Mouse (Mus musculus) hindbrain, embryonic 14.5 days (tissue): Measurements from ENCODE around the gene Klk1b8. TPM values are rescaled to one million over a fixed set of nuclear protein-coding genes. Genes with fewer than 3 reads are reported as not detected.
"Not testable (repeated sequence)": the region's sequence is repeated elsewhere in the genome, so short reads cannot be mapped to it uniquely, and the experiment has no call there.

Source experiments
- ATAC-seq: fragments of 200-750 bp; cut with Nextera tagmentation; 2 replicates; pipeline ENCODE4 v1.8.0; 2017; ENCODE audit warnings: moderate number of reproducible peaks, mild to moderate bottlenecking, moderate TSS enrichment, moderate library complexity; ENCODE audit not compliant: low FRiP score
- DNase-seq: peaks from one replicate; pipeline ENCODE4 v3.0.0-alpha.2; 2015; ENCODE audit warnings: low spot score
- H3K27ac ChIP-seq: fragments of 300-500 bp; sonication (generic); 2 replicates; pipeline ENCODE4 v1.5.1; 2014; ENCODE audit warnings: mild to moderate bottlenecking, moderate library complexity
- H3K27me3 ChIP-seq: fragments of 300-500 bp; sonication (generic); 2 replicates; pipeline ENCODE4 v1.6.1; 2014; ENCODE audit warnings: mild to moderate bottlenecking, low read length, mixed read lengths; ENCODE audit not compliant: control insufficient read depth, insufficient read depth
- H3K36me3 ChIP-seq: fragments of 300-500 bp; sonication (generic); replicated peaks from 2 replicates; pipeline ENCODE4 v1.6.1; 2014; ENCODE audit not compliant: control insufficient read depth, insufficient read depth
- H3K4me1 ChIP-seq: fragments of 300-500 bp; sonication (generic); replicated peaks from 2 replicates; pipeline ENCODE4 v1.6.1; 2014; ENCODE audit warnings: antibody characterized with exemption, low read length, mixed read lengths; ENCODE audit not compliant: control insufficient read depth, insufficient read depth
- H3K4me2 ChIP-seq: fragments of 300-500 bp; sonication (generic); replicated peaks from 2 replicates; pipeline ENCODE4 v1.6.1; 2014; ENCODE audit warnings: mild to moderate bottlenecking, moderate library complexity
- H3K4me3 ChIP-seq: fragments of 300-500 bp; sonication (generic); replicated peaks from 2 replicates; pipeline ENCODE4 v1.5.1; 2014; ENCODE audit warnings: mild to moderate bottlenecking, low read length
- H3K9ac ChIP-seq: fragments of 300-500 bp; sonication (generic); 2 replicates; pipeline ENCODE4 v1.6.1; 2014
- H3K9me3 ChIP-seq: fragments of 300-500 bp; sonication (generic); 2 replicates; pipeline ENCODE4 v1.6.1; 2016; ENCODE audit warnings: low read length; ENCODE audit not compliant: control insufficient read depth
- WGBS: fragments of 180-500 bp; shearing (Covaris S2); extraction: QIAGEN DNeasy Blood & Tissue Kit; methylation state at CpG from one replicate; pipeline ENCODE4 v1.1.7; 2014; 5-methylcytosine and 5-hydroxymethylcytosine counted together
- polyA plus RNA-seq: library from polyadenylated mRNA; unstranded; fragments of >200 nt; fragmentation: Nextera tagmentation; extraction: Ambion mirVana; gene quantifications from 2 replicates; pipeline ENCODE4 v1.2.1, GENCODE M21; 2014

Gene Klk1b8
- polyA plus RNA-seq, 1 experiment from 2014 or later: not detected

- no peaks in the 10 kb centered on the region for H3K36me3 ChIP-seq
- no peak overlapping the region for H3K4me2 ChIP-seq
- DNase-seq (no peak), ATAC-seq (no peak)
- no peaks in the 10 kb centered on the region for H3K27me3 ChIP-seq
- no peak overlapping the region for H3K4me3 ChIP-seq
- H3K27ac ChIP-seq: no peak overlapping the region
- H3K9me3 ChIP-seq: no peaks in the 10 kb centered on the region
- H3K4me1 ChIP-seq: no peaks in the 10 kb centered on the region
- WGBS: 89% methylated on average over 2 of the region's 2 CpGs
- no peak overlapping the region for H3K9ac ChIP-seq
These were observed 17.1 kb downstream of the Klk1b8 start for GRCm38 (mm10) chr7:43967612-43968011.

- 88% methylated on average over 1 of the region's 1 CpGs for WGBS
- not testable (repeated sequence) for ATAC-seq
These were observed 25.3 kb downstream of the Klk1b8 start, which contains the start of gene Klk1b9 for GRCm38 (mm10) chr7:43975761-43976160. Klk1b9 (plus strand) TSS chr7:43976061.

GRCm38 (mm10) chr7:43985657-43986056 is 35.2 kb downstream of the Klk1b8 start:
- Histone ChIP-seq H3K27ac (no peak overlapping the region), H3K9ac (no peak overlapping the region)

More at GRCm38 (mm10) chr7:43975761-43976160, 25.3 kb downstream of the Klk1b8 start, which contains the start of gene Klk1b9:
- not testable (repeated sequence) for H3K36me3 ChIP-seq, H3K27ac ChIP-seq, H3K4me3 ChIP-seq, H3K27me3 ChIP-seq, H3K4me1 ChIP-seq, DNase-seq, H3K9me3 ChIP-seq, H3K4me2 ChIP-seq, H3K9ac ChIP-seq

GRCm38 (mm10) chr7:43994821-43995220 is 44.4 kb downstream of the Klk1b8 start:
- not testable (repeated sequence) for ATAC-seq, H3K36me3 ChIP-seq, H3K27ac ChIP-seq, DNase-seq, H3K9me3 ChIP-seq, H3K27me3 ChIP-seq, H3K4me3 ChIP-seq, H3K9ac ChIP-seq, H3K4me1 ChIP-seq, H3K4me2 ChIP-seq
- WGBS: 74% methylated on average over 1 of the region's 1 CpGs

More at GRCm38 (mm10) chr7:43985657-43986056, 35.2 kb downstream of the Klk1b8 start:
- Histone ChIP-seq H3K36me3 (no peaks in the 10 kb centered on the region), H3K27me3 (no peaks in the 10 kb centered on the region), H3K4me3 (no peak overlapping the region), H3K4me1 (no peaks in the 10 kb centered on the region), H3K9me3 (no peaks in the 10 kb centered on the region), H3K4me2 (no peak overlapping the region)
- DNase-seq (no peak), ATAC-seq (no peak)

- H3K36me3 ChIP-seq, H3K27ac ChIP-seq, H3K4me1 ChIP-seq, H3K4me2 ChIP-seq, ATAC-seq, DNase-seq, H3K9me3 ChIP-seq, H3K9ac ChIP-seq, H3K4me3 ChIP-seq, H3K27me3 ChIP-seq: not testable (repeated sequence)
- 90% methylated on average over 4 of the region's 4 CpGs for WGBS
These were observed 45.1 kb downstream of the Klk1b8 start, which contains the start of gene Klk1b11 for GRCm38 (mm10) chr7:43995577-43995976. Klk1b11 (plus strand) TSS chr7:43995877.

Other genes with a start within 250 kb of the Klk1b8 start
- gene Klk13, start 238.1 kb upstream of the Klk1b8 start, polyA plus RNA-seq: not detected in 2 replicates
- gene Klk12, start 181.8 kb upstream of the Klk1b8 start, polyA plus RNA-seq: not detected in 2 replicates
- not detected in 2 replicates for gene Klk11, start 176.1 kb upstream of the Klk1b8 start, polyA plus RNA-seq
- not detected in 2 replicates for gene Klk10, start 169.6 kb upstream of the Klk1b8 start, polyA plus RNA-seq
- not detected in 2 replicates for gene Klk9, start 158.8 kb upstream of the Klk1b8 start, polyA plus RNA-seq
- 12.1 and 12.5 TPM in 2 replicates for gene Klk8, start 153.1 kb upstream of the Klk1b8 start, polyA plus RNA-seq
- not detected in 2 replicates for gene Klk7, start 139.4 kb upstream of the Klk1b8 start, polyA plus RNA-seq
- not detected in 2 replicates for gene Klk6, start 126.2 kb upstream of the Klk1b8 start, polyA plus RNA-seq
- gene Klk5, start 108.7 kb upstream of the Klk1b8 start, polyA plus RNA-seq: not detected in 2 replicates
- 3.0 and 4.5 TPM in 2 replicates for gene Klk4, start 69.5 kb upstream of the Klk1b8 start, polyA plus RNA-seq
- gene Klk15, start 16.9 kb upstream of the Klk1b8 start, polyA plus RNA-seq: not detected in 2 replicates
- gene Klk1b1, start 16.1 kb downstream of the Klk1b8 start, polyA plus RNA-seq: not detected in 2 replicates
- not detected in 2 replicates for gene Klk1b9, start 25.4 kb downstream of the Klk1b8 start, polyA plus RNA-seq
- gene Klk1b11, start 45.2 kb downstream of the Klk1b8 start, polyA plus RNA-seq: not detected in 2 replicates
- gene Klk1b26, start 61.5 kb downstream of the Klk1b8 start, polyA plus RNA-seq: not detected in 2 replicates
- not detected in 2 replicates for gene Klk1b27, start 101.6 kb downstream of the Klk1b8 start, polyA plus RNA-seq
- not detected in 2 replicates for gene Klk1b21, start 151.7 kb downstream of the Klk1b8 start, polyA plus RNA-seq
- not detected in 2 replicates for gene Klk1b22, start 162.0 kb downstream of the Klk1b8 start, polyA plus RNA-seq
- not detected in 2 replicates for gene Klk1b16, start 186.1 kb downstream of the Klk1b8 start, polyA plus RNA-seq
- not detected in 2 replicates for gene Klk1b24, start 237.6 kb downstream of the Klk1b8 start, polyA plus RNA-seq
- not detected in 2 replicates for gene Klk1b3, start 247.5 kb downstream of the Klk1b8 start, polyA plus RNA-seq